Mouse (Mus musculus): Measurements from ENCODE around the gene Copa.

- TF ChIP-seq POLR2A (IDR thresholded peaks at IDR 0.05; ENCODE audit: borderline replicate concordance, low read depth, low read length) (no peak), CTCF (IDR thresholded peaks at IDR 0.05; ENCODE audit: low read depth, low read length) (no peak)
Observed at GRCm38 (mm10) chr1:172155518-172155917, 73.2 kb downstream of the Copa start.
